Mouse (Mus musculus) thymus, adult 2 months (tissue): ENCODE results near the gene Cactin. TPM values are rescaled to one million over a fixed set of nuclear protein-coding genes. Genes with fewer than 3 reads are reported as not detected.

Experiments used
- DNase-seq: peaks from one replicate; pipeline ENCODE4 v3.0.0; 2021
- H3K27ac ChIP-seq: fragments of 200-500 bp; 2 replicates; pipeline ENCODE4 v1.5.1; 2012; ENCODE audit warnings: low read length, control low read depth; ENCODE audit not compliant: control insufficient read depth, insufficient read depth
- H3K27me3 ChIP-seq: fragments of 200-500 bp; 2 replicates; pipeline ENCODE4 v1.6.1; 2012; ENCODE audit warnings: mild to moderate bottlenecking, low read length, moderate library complexity, mixed read lengths; ENCODE audit not compliant: control insufficient read depth, insufficient read depth
- H3K36me3 ChIP-seq: fragments of 200-500 bp; 2 replicates; pipeline ENCODE4 v1.6.1; 2012; ENCODE audit warnings: mild to moderate bottlenecking, low read length, moderate library complexity; ENCODE audit not compliant: control insufficient read depth, insufficient read depth
- H3K4me1 ChIP-seq: fragments of 200-500 bp; replicated peaks from 2 replicates; pipeline ENCODE4 v1.6.1; 2012; ENCODE audit warnings: low read length; ENCODE audit not compliant: control insufficient read depth, insufficient read depth
- H3K4me3 ChIP-seq: fragments of 200-500 bp; 2 replicates; pipeline ENCODE4 v1.5.1; 2012; ENCODE audit warnings: mild to moderate bottlenecking, low read length, control low read depth, moderate library complexity; ENCODE audit not compliant: control insufficient read depth, insufficient read depth
- CTCF ChIP-seq: fragments of 200-500 bp; IDR thresholded peaks from 2 replicates; pipeline ENCODE4 v1.5.1; 2012; ENCODE audit warnings: mild to moderate bottlenecking, control low read depth, low read length, moderate library complexity, borderline replicate concordance; ENCODE audit not compliant: control insufficient read depth, poor library complexity, insufficient read depth; ENCODE audit errors: extremely low read depth
- POLR2A ChIP-seq: fragments of 200-500 bp; IDR thresholded peaks from 2 replicates; pipeline ENCODE4 v1.6.1; 2012; ENCODE audit warnings: mild to moderate bottlenecking, low read length, control low read depth, moderate library complexity; ENCODE audit not compliant: control insufficient read depth, poor library complexity, insufficient read depth; ENCODE audit errors: extremely low read depth
- WGBS: fragments of 180-500 bp; shearing (Covaris S2); methylation state at CpG from one replicate; pipeline ENCODE4 v1.1.7; 2018; 5-methylcytosine and 5-hydroxymethylcytosine counted together
- polyA plus RNA-seq: library from polyadenylated mRNA; depleted of rRNA; stranded (reverse); fragments of >200 nt; gene quantifications from 2 replicates; pipeline ENCODE4 v1.2.3, GENCODE M21; 2012

The Cactin gene
- polyA plus RNA-seq, 1 experiment = 89.3 TPM

GRCm38 (mm10) chr10:81290698-81291460 is 30.0 kb upstream of the Cactin start:
- peak overlapping the region; percentile 25 for H3K4me3 ChIP-seq
- DNase-seq = peak; percentile 69
- 0 out of 2 replicates have a peak, but pooled peaks have one; percentile 10 for TF ChIP-seq CTCF
- no peak for TF ChIP-seq POLR2A

GRCm38 (mm10) chr10:81291511-81292104 is 29.3 kb upstream of the Cactin start, which contains the start of gene Tjp3:
Tjp3 (minus strand) TSS chr10:81291581.
- WGBS = 26% methylated on average over 9 of the region's 9 CpGs

More at GRCm38 (mm10) chr10:81290698-81291460, 30.0 kb upstream of the Cactin start:
- Histone ChIP-seq H3K36me3 (no peaks in the 10 kb centered on the region), H3K27ac (peak overlapping the region; percentile 76), H3K27me3 (no peaks in the 10 kb centered on the region), H3K4me1 (peaks cover 63% of the 10 kb centered on the region)
- 9% methylated on average over 24 of the region's 24 CpGs for WGBS

GRCm38 (mm10) chr10:81292554-81293333 is 28.2 kb upstream of the Cactin start, which contains the start of gene Pip5k1c:
Pip5k1c (plus strand) TSS chr10:81292963.
- H3K36me3 ChIP-seq = no peaks in the 10 kb centered on the region
- peaks cover 68% of the 10 kb centered on the region for H3K4me1 ChIP-seq
- TF ChIP-seq POLR2A = peak; percentile 98
- TF ChIP-seq CTCF = peak; percentile 87
- H3K27me3 ChIP-seq = no peaks in the 10 kb centered on the region
- WGBS = under 1% methylated on average over 77 of the region's 80 CpGs
- DNase-seq = peak; percentile 99
- peak within 1 kb of the TSS; percentile 24 for H3K27ac ChIP-seq
- H3K4me3 ChIP-seq = peak within 1 kb of the TSS; percentile 78

More at GRCm38 (mm10) chr10:81291511-81292104, 29.3 kb upstream of the Cactin start, which contains the start of gene Tjp3:
- TF ChIP-seq CTCF (no peak), POLR2A (no peak)
- Histone ChIP-seq H3K27me3 (no peaks in the 10 kb centered on the region), H3K4me3 (peak within 1 kb of the TSS; percentile 25), H3K27ac (peak within 1 kb of the TSS; percentile 76), H3K4me1 (peaks cover 63% of the 10 kb centered on the region), H3K36me3 (no peaks in the 10 kb centered on the region)
- no peak for DNase-seq

GRCm38 (mm10) chr10:81293334-81294030 is 27.4 kb upstream of the Cactin start:
- Histone ChIP-seq H3K4me3 (peak overlapping the region; percentile 78), H3K36me3 (no peaks in the 10 kb centered on the region), H3K27ac (peak overlapping the region; percentile 24), H3K27me3 (no peaks in the 10 kb centered on the region), H3K4me1 (peaks cover 75% of the 10 kb centered on the region)
- no peak for TF ChIP-seq CTCF
- no peak for TF ChIP-seq POLR2A
- DNase-seq = no peak
- WGBS = 1% methylated on average over 25 of the region's 25 CpGs

GRCm38 (mm10) chr10:81294442-81294841 is 26.5 kb upstream of the Cactin start:
- TF ChIP-seq POLR2A = no peak
- TF ChIP-seq CTCF = no peak
- Histone ChIP-seq H3K36me3 (no peaks in the 10 kb centered on the region), H3K4me3 (peak overlapping the region; percentile 78), H3K27ac (no peak overlapping the region), H3K27me3 (no peaks in the 10 kb centered on the region), H3K4me1 (peaks cover 83% of the 10 kb centered on the region)
- WGBS = 46% methylated on average over 8 of the region's 8 CpGs
- DNase-seq = no peak

GRCm38 (mm10) chr10:81295185-81295584 is 25.7 kb upstream of the Cactin start:
- peaks cover 85% of the 10 kb centered on the region for H3K4me1 ChIP-seq
- H3K36me3 ChIP-seq = no peaks in the 10 kb centered on the region
- DNase-seq = no peak
- H3K27me3 ChIP-seq = no peaks in the 10 kb centered on the region
- H3K4me3 ChIP-seq = no peak overlapping the region
- no peak overlapping the region for H3K27ac ChIP-seq
- WGBS = 90% methylated on average over 6 of the region's 6 CpGs
- no peak for TF ChIP-seq CTCF
- no peak for TF ChIP-seq POLR2A
